Mouse (Mus musculus) embryo, embryonic 10 days (tissue): ENCODE measurements around the gene Olfr889.
"Not testable (repeated sequence)": the region's sequence is repeated elsewhere in the genome, so short reads cannot be mapped to it uniquely, and the experiment has no call there.

Source experiments
- DNase-seq: peaks from one replicate; pipeline ENCODE4 v3.0.0-alpha.2; 2015; ENCODE audit warnings: low spot score

Olfr889 gene

DNA sequence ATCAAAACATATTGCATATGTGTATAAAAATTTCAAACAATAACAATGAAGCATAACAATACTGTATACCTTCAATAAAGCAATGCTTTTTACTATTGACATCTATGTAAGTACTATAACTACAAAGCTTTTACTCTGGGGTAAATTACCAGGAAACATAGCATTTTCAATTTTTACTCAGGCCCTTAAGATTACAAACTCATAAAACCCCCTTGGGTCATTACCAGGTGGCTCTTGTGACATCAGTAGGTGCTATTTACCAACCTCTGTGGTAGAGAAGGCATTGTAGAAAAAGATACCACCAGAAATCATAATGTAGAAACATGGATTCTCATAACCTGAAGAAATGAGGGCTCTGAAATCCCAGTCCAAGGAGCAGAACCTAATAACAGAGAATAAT is at the start of gene Olfr889:
Olfr889 (plus strand) TSS at position 301 of the 400 bp plus-strand sequence.
- no peak for DNase-seq

DNA sequence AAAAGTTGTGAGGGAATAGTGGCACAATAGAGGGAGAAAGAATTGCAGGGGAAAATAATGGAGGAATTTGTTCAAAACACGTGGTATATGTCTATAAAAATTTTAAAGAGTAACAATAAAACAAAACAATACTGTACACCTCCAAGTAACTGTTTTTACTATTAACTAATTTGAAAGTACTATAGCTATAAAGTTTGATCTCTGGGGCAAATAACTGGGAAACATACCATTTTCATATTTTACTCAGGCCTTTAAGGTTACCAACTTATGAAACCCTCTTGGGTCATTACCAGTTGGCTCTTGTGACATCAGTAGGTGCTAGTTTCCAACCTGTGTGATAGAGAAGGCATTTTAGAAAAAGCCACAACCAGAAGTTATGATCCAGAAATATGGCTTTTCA is 31.2 kb upstream of the Olfr889 start, which contains the start of gene Olfr887:
Olfr887 (plus strand) TSS at position 301 of the 400 bp plus-strand sequence.
- DNase-seq = no peak

DNA sequence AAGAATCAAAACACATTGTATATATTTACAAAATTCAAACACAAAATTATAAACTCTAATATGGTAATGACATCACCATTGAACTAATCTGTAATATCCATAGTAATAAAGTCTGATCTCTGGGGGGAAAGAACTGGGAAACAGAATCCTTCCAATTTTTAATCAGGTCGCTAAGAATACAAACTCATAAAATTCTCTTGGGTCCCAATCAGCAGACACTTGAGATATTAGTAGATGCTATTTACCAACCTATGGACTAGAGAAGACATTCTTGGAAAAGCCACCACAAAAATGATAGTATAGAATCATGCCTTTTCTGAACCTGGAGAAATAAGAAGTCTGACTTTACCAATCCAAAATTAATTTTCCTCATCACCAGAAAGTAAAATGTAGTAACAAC is 7.2 kb upstream of the Olfr889 start, which contains the start of gene Olfr888:
Olfr888 (plus strand) TSS at position 301 of the 400 bp plus-strand sequence.
- DNase-seq = no peak

DNA sequence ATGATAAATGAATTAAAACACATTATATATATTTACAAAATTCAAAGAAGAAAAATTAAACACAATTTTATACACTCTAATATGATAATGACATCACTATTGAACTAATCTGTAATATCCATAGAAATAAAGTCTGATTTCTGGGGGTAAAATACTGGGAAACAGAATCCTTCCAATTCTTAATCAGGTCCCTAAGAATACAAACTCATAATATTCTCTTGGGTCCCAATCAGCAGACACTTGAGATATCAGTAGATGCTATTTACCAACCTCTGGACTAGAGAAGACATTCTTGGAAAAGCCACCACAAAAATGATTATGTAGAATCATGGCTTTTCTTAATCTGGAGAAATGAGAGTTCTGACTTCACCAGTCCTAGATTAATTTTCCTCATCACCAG is 27.2 kb downstream of the Olfr889 start, which contains the start of gene Olfr890:
Olfr890 (plus strand) TSS at position 301 of the 400 bp plus-strand sequence.
- no peak for DNase-seq

DNA sequence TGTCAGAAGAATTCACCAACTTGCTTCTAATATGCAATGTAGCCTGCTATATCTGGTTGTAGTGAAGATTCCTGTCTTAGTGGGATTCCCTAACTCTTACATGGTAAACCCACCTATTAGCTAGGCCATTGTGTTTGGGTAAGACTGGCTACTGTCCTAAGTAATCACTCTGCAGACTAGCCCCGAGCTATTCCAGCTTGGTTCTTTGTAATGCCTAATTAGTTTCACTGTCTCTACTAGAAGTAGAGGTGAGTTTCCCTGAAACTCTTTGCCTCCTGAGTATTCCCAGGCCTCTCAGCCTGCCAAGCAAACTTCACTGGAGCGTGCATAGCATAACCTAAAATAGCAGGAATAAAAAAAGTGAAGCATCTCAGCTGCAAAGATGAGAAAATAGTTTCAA is 53.3 kb downstream of the Olfr889 start:
- DNase-seq = not testable (repeated sequence)
